Mouse (Mus musculus) heart, embryonic 11.5 days (tissue): ENCODE measurements around the gene Dnmbp. TPM values are rescaled to one million over a fixed set of nuclear protein-coding genes. Genes with fewer than 3 reads are reported as not detected.

Source experiments
- ATAC-seq: fragments of 200-750 bp; cut with Nextera tagmentation; replicated peaks from 2 replicates; pipeline ENCODE4 v1.8.0; 2017; ENCODE audit warnings: moderate library complexity; ENCODE audit not compliant: insufficient number of reproducible peaks, low FRiP score, low TSS enrichment
- H3K27ac ChIP-seq: fragments of 300-500 bp; sonication (generic); 2 replicates; pipeline ENCODE4 v1.5.1; 2014; ENCODE audit warnings: mild to moderate bottlenecking, low read depth, low read length
- H3K27me3 ChIP-seq: fragments of 300-500 bp; sonication (generic); 2 replicates; pipeline ENCODE4 v1.6.1; 2014; ENCODE audit warnings: mild to moderate bottlenecking, low read length, mixed read lengths; ENCODE audit not compliant: control insufficient read depth, insufficient read depth
- H3K36me3 ChIP-seq: fragments of 300-500 bp; sonication (generic); 2 replicates; pipeline ENCODE4 v1.6.1; 2014; ENCODE audit warnings: mild to moderate bottlenecking, low read length, moderate library complexity, mixed read lengths; ENCODE audit not compliant: control insufficient read depth, insufficient read depth
- H3K4me1 ChIP-seq: fragments of 300-500 bp; sonication (generic); 2 replicates; pipeline ENCODE4 v1.6.1; 2014; ENCODE audit warnings: low read length; ENCODE audit not compliant: control insufficient read depth, insufficient read depth
- H3K4me2 ChIP-seq: fragments of 300-500 bp; sonication (generic); 2 replicates; pipeline ENCODE4 v1.6.1; 2014; ENCODE audit warnings: mild to moderate bottlenecking, moderate library complexity
- H3K4me3 ChIP-seq: fragments of 300-500 bp; sonication (generic); 2 replicates; pipeline ENCODE4 v1.5.1; 2014; ENCODE audit warnings: low read depth, low read length
- H3K9ac ChIP-seq: fragments of 300-500 bp; sonication (generic); 2 replicates; pipeline ENCODE4 v1.6.1; 2014; ENCODE audit warnings: mild to moderate bottlenecking, low read depth, low read length, moderate library complexity
- H3K9me3 ChIP-seq: fragments of 300-500 bp; sonication (generic); replicated peaks from 2 replicates; pipeline ENCODE4 v1.6.1; 2016; ENCODE audit warnings: low read length; ENCODE audit not compliant: control insufficient read depth
- WGBS: fragments of 180-500 bp; shearing (Covaris S2); extraction: QIAGEN DNeasy Blood & Tissue Kit; methylation state at CpG from one replicate; pipeline ENCODE4 v1.1.7; 2014; ENCODE audit not compliant: insufficient replicate concordance; 5-methylcytosine and 5-hydroxymethylcytosine counted together
- polyA plus RNA-seq: library from polyadenylated mRNA; unstranded; fragments of >200 nt; fragmentation: Nextera tagmentation; extraction: Ambion mirVana; gene quantifications from 2 replicates; pipeline ENCODE4 v1.2.1, GENCODE M21; 2014

Dnmbp gene
- polyA plus RNA-seq: 11.4 and 11.7 TPM in 2 replicates

DNA sequence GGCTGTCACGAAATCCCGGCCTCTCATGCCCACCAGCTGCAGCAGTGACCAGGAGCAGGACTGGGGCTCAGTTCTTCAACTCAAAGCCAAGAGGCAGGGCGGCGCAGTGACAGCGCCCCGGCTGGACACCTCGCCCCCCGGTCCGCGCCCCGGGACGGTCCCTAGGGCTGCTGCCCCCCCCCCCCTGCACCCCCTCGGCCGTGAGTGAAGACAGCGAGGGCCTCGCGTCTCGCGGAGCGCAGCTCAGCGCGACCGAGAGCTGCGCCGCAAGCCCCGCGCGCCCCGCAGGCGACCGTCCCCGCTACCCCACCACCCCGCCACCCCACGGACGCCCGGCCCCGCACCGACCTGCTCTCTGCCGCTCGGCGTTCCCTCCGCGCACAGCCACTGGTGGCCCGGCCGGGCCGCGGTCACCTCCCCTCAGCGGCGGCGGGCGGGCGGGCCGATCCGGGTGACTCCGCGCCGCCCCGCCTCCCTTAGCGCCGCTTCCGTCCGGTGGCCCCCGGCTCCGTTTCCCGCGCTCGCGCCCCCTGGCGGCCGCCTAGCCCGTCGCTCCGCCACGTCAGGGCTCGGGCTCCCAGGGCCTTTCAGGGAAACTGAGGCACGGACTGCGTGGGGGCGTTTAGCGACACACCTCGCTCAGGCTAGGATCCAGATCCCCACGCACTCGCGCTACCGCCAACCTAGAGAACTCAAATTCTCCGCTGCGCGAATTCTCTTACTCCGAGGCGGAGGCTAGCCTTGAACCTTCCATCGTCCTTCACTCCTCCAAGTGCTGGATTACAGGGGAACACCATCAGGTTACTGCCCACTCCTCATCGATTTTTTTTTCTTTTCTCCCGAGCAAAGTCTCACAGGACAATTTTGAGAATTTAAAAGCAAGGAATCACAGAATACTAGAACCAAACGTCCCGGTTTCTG is at the start of gene Dnmbp:
Gene Dnmbp, minus strand, starts transcription at position 423 of the 921 bp plus-strand sequence.
- Histone ChIP-seq H3K9ac (peak within 1 kb of the TSS; percentile 80), H3K4me1 (peaks cover 24% of the 10 kb centered on the region), H3K27ac (peak within 1 kb of the TSS; percentile 74), H3K9me3 (no peaks in the 10 kb centered on the region), H3K36me3 (no peaks in the 10 kb centered on the region), H3K4me2 (peak within 1 kb of the TSS; percentile 83), H3K27me3 (no peaks in the 10 kb centered on the region), H3K4me3 (peak within 1 kb of the TSS; percentile 81)
- peak; percentile 85 for ATAC-seq
- WGBS: 5% methylated on average over 49 of the region's 94 CpGs

DNA sequence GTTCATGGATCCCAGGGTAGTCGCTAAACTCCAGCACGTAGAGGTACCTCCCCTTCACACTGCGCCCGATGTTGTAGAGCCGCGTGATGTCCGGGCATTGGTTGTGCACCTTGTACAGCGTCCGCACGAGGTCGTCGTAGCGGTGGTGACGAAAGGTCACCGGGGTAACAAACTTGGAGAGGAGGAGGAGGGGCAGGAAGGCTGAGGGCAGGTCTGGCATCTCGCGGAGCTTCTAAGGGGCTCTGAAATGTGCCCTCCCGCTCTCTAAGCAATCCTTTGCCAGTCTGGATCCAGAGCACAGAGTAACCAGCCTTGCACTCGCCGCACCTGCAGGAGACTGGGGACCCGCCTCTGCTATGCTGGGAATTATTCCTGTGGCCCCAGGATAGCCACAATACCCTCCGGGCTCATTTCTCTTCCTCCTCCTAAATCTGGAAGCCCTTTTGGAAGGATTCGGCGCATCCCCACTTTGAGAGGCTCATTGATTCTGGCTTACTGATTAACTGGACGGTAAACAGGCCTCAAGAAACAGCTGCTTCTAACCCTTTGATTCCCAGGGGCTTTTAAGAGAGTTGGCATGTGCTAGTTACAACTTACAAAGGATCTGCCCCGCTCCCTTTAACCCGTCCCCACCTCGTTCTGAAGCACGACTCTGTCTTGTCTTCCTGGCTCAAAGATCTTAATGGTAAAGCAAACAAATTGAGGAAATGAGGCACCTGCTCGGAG is 46.2 kb upstream of the Dnmbp start, which contains the start of gene Cpn1:
Gene Cpn1, minus strand, starts transcription at position 488 of the 726 bp plus-strand sequence.
- no peak within 1 kb of the TSS for H3K27ac ChIP-seq
- no peaks in the 10 kb centered on the region for H3K36me3 ChIP-seq
- H3K4me1 ChIP-seq: no peaks in the 10 kb centered on the region
- no peaks in the 10 kb centered on the region for H3K9me3 ChIP-seq
- peak within 1 kb of the TSS; percentile 51 for H3K4me2 ChIP-seq
- H3K27me3 ChIP-seq: peaks cover 9% of the 10 kb centered on the region
- no peak for ATAC-seq
- H3K4me3 ChIP-seq: 0 out of 2 replicates have a peak within 1 kb of the TSS, but pooled peaks have one; percentile 13
- 22% methylated on average over 30 of the region's 30 CpGs for WGBS
- H3K9ac ChIP-seq: no peak within 1 kb of the TSS

DNA sequence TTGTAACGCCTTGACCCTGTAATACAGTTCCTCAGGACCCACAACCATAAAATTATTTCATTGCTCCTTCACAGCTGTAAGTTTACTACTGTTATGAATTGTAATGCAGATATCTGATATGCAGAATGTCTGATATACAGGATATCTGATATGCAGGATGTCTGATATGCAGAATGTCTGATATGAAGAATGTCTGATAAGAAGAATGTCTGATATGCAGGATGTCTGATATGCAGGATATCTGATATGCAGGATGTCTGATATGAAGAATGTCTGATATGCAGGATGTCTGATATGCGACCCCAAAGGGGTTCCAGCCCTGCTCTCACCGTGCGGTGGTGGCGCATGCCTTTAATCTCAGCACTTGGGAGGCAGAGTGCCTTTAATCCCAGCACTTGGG is 42.0 kb upstream of the Dnmbp start:
- H3K9ac ChIP-seq: no peak overlapping the region
- H3K36me3 ChIP-seq: no peaks in the 10 kb centered on the region

DNA sequence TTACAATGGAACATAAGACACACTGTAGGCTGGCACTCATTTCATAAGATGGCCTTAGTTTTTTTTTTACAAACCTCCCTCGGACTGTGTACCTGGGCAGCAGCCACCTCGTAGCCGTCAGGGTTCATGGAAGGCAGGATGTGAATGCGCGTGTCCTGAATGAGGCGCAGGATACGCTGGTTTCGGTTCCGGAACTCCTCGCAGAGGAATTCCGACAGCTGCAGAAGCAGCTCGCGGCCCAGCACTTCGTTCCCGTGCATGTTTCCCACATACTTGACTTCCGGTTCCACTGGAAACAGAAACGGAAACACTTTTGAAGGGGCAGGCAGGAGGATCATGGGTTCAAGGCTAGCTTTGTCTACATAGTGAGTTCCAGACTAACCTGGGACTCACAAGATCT is 40.7 kb upstream of the Dnmbp start:
- peaks cover 3% of the 10 kb centered on the region; the same call in 1 of the 2 replicates for H3K27me3 ChIP-seq
- H3K4me1 ChIP-seq: no peaks in the 10 kb centered on the region
- no peak overlapping the region for H3K4me2 ChIP-seq
- no peaks in the 10 kb centered on the region for H3K9me3 ChIP-seq
- H3K36me3 ChIP-seq: no peaks in the 10 kb centered on the region
- H3K4me3 ChIP-seq: no peak overlapping the region
- H3K9ac ChIP-seq: no peak overlapping the region
- WGBS: 87% methylated on average over 17 of the region's 17 CpGs
- no peak for ATAC-seq
- H3K27ac ChIP-seq: no peak overlapping the region

More for the DNA sequence above, 42.0 kb upstream of the Dnmbp start:
- Histone ChIP-seq H3K27ac (no peak overlapping the region), H3K9me3 (no peaks in the 10 kb centered on the region), H3K4me2 (no peak overlapping the region), H3K4me1 (no peaks in the 10 kb centered on the region), H3K4me3 (no peak overlapping the region), H3K27me3 (peaks cover 9% of the 10 kb centered on the region)
- no peak for ATAC-seq
- 75% methylated on average over 5 of the region's 5 CpGs for WGBS

DNA sequence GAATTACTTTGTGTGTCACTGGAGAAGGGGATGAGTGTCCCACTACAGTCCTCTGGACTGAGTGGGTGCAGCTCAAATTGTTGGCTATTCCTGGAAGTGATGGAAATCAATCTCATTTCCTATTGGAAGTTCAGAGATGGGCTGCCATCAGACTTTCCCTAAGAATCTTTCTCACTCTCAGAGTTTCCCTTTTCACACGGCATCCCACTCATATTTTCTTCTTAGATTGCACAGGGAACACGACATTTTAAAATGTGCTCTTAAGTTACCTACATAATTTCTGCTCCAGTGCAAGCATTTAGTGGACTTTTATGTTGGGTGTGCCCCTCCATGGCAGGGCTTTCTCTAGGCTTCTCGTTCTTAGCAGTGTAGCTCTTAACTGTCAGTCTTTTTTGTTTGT is 37.8 kb upstream of the Dnmbp start:
- H3K27me3 ChIP-seq: no peaks in the 10 kb centered on the region
- no peak overlapping the region for H3K4me2 ChIP-seq
- no peak for ATAC-seq
- no peaks in the 10 kb centered on the region for H3K36me3 ChIP-seq
- H3K4me1 ChIP-seq: no peaks in the 10 kb centered on the region
- no peaks in the 10 kb centered on the region for H3K9me3 ChIP-seq
- H3K27ac ChIP-seq: no peak overlapping the region
- H3K4me3 ChIP-seq: no peak overlapping the region
- WGBS: 72% methylated on average over 3 of the region's 3 CpGs
- H3K9ac ChIP-seq: no peak overlapping the region

DNA sequence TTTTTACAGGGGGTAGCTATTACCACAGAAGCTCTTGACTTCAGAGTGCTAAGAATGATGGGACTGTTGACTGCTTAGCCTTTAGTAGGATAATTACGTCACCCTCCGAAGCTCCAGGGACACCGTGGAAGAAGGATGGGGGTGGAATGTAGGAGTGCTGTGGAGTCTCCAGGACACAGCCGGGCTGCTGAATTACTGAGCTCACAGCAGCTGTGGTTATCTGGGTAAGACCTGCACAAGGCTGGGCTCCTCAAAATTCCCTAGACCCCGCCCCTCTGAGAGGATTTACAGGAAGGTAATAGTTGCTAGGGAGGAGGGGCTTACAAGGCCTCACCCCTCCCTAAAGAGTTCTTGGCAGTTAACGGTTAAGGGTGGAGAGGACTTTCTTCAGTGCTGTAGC is 36.7 kb upstream of the Dnmbp start:
- H3K36me3 ChIP-seq: no peaks in the 10 kb centered on the region
- H3K4me1 ChIP-seq: no peaks in the 10 kb centered on the region
- H3K27ac ChIP-seq: no peak overlapping the region
- no peaks in the 10 kb centered on the region for H3K27me3 ChIP-seq
- H3K4me3 ChIP-seq: no peak overlapping the region
- ATAC-seq: no peak
- H3K9me3 ChIP-seq: no peaks in the 10 kb centered on the region
- no peak overlapping the region for H3K9ac ChIP-seq
- H3K4me2 ChIP-seq: no peak overlapping the region
- 44% methylated on average over 6 of the region's 6 CpGs for WGBS

DNA sequence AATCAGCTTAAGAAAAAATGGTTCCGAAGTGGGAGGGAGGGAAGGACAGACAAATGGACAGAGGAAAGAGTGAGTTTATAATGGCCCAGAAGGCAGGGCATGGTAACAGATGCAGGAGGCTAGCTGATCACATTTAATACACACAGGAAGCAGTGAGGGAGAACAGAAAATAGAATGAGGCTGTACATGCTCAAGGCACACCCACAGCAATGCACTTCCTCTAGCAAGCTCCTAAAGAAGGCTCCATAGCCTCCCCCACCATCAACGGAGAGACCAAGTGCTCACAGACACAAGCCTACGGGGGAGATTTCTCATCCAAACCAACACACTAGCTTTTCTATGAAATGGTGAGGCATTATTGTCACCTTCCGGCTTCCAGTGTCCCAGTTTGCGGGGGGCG is 34.2 kb upstream of the Dnmbp start:
- H3K4me1 ChIP-seq: no peaks in the 10 kb centered on the region
- H3K27ac ChIP-seq: no peak overlapping the region
- H3K36me3 ChIP-seq: no peaks in the 10 kb centered on the region
- no peaks in the 10 kb centered on the region for H3K9me3 ChIP-seq
- no peak overlapping the region for H3K9ac ChIP-seq
- H3K4me3 ChIP-seq: no peak overlapping the region
- WGBS: 85% methylated on average over 6 of the region's 6 CpGs
- no peak for ATAC-seq
- no peaks in the 10 kb centered on the region for H3K27me3 ChIP-seq
- H3K4me2 ChIP-seq: no peak overlapping the region

DNA sequence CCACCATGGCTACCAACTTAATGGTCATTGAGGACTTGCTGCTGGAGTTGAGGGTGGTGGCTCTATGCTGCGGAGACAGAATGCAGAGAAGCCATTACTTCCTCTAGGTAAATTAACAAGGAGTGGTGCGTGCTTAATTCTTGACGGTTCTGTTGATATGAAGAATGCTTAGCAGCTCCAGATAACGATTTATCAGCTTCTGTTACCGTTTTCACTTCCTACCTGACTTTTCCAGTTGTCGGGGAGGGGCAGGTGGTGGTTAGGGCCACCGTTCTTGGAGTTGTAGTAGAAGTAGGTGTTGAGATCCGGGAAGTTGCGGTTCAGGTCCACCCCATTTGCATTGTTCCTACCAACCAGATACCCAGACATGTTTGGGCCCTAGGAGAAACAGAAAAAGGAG is 33.7 kb upstream of the Dnmbp start:
- no peak overlapping the region for H3K4me3 ChIP-seq
- H3K27ac ChIP-seq: no peak overlapping the region
- H3K36me3 ChIP-seq: no peaks in the 10 kb centered on the region
- H3K27me3 ChIP-seq: no peaks in the 10 kb centered on the region
- no peak for ATAC-seq
- H3K9me3 ChIP-seq: no peaks in the 10 kb centered on the region
- no peaks in the 10 kb centered on the region for H3K4me1 ChIP-seq
- H3K9ac ChIP-seq: no peak overlapping the region
- WGBS: 77% methylated on average over 9 of the region's 9 CpGs
- H3K4me2 ChIP-seq: no peak overlapping the region
